Mouse (Mus musculus) kidney, adult 2 months (tissue): ENCODE results near the gene Map3k20.

Experiments
- CTCF ChIP-seq: fragments of 200-500 bp; conservative IDR thresholded peaks from 2 replicates; pipeline ENCODE4 v1.5.1; 2011; ENCODE audit warnings: low read depth, mild to moderate bottlenecking, control low read depth, low read length, moderate library complexity, mixed read lengths; ENCODE audit not compliant: insufficient read depth, insufficient read length
- POLR2A ChIP-seq: fragments of 200-500 bp; IDR thresholded peaks from one replicate; pipeline ENCODE4 v1.6.1; 2011; ENCODE audit warnings: low read depth, low read length, control low read depth

DNA sequence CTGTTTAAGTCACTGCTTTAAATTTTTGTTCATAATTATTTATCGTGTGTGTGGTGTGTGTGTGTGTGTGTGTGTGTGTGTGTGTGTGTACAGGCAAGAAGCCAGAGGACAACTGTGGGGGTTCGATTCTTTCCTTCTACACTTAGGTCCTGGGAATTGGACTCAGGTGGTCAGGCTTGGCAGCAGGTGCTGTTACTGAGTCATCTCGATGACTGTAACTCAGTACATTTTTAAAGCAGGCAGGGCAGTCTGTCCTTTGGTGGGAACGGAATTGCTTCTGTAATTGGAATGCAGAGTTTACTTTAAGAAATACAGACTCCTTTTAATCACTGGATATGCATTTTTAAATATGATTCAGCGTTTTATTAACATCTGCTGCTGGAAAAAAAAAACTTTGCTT lies 22.9 kb downstream of the Map3k20 start:
- TF ChIP-seq POLR2A (no peak), CTCF (no peak)
